Mouse (Mus musculus) limb, embryonic 10.5 days (tissue): ENCODE measurements around the gene Olfml2a. TPM values are rescaled to one million over a fixed set of nuclear protein-coding genes. Genes with fewer than 3 reads are reported as not detected.
"Not testable (repeated sequence)": the region's sequence is repeated elsewhere in the genome, so short reads cannot be mapped to it uniquely, and the experiment has no call there.

ENCODE experiments used
- DNase-seq: peaks from one replicate; pipeline ENCODE4 v3.0.0-alpha.2; 2017; ENCODE audit warnings: low spot score
- H3K27ac ChIP-seq: fragments of 300-500 bp; sonication (generic); 2 replicates; pipeline ENCODE4 v1.5.1; 2016; ENCODE audit warnings: mild to moderate bottlenecking
- H3K27me3 ChIP-seq: fragments of 300-500 bp; sonication (generic); 2 replicates; pipeline ENCODE4 v1.6.1; 2016; ENCODE audit warnings: low read depth, mild to moderate bottlenecking; ENCODE audit not compliant: poor library complexity, severe bottlenecking
- H3K36me3 ChIP-seq: fragments of 300-500 bp; sonication (generic); 2 replicates; pipeline ENCODE4 v1.6.1; 2016; ENCODE audit warnings: mild to moderate bottlenecking, moderate library complexity
- H3K4me1 ChIP-seq: fragments of 300-500 bp; sonication (generic); 2 replicates; pipeline ENCODE4 v1.6.1; 2016
- H3K4me3 ChIP-seq: fragments of 300-500 bp; sonication (generic); 2 replicates; pipeline ENCODE4 v1.5.1; 2016; ENCODE audit warnings: mild to moderate bottlenecking, moderate library complexity
- H3K9me3 ChIP-seq: fragments of 300-500 bp; sonication (generic); replicated peaks from 2 replicates; pipeline ENCODE4 v1.6.1; 2016; ENCODE audit warnings: mild to moderate bottlenecking
- WGBS: fragments of 180-500 bp; shearing (Covaris S2); methylation state at CpG from one replicate; pipeline ENCODE4 v1.1.7; 2016; 5-methylcytosine and 5-hydroxymethylcytosine counted together
- polyA plus RNA-seq: library from polyadenylated mRNA; unstranded; fragments of >200 nt; fragmentation: Nextera tagmentation; extraction: Ambion mirVana; gene quantifications from 2 replicates; pipeline ENCODE4 v1.2.1, GENCODE M21; 2016

The Olfml2a gene
- polyA plus RNA-seq, 1 experiment from 2014 or later, result 2.7 TPM

GRCm38 (mm10) chr2:39010144-39010543, 78.4 kb downstream of the Olfml2a start:
- 99% methylated on average over 5 of the region's 5 CpGs for WGBS
- peaks cover 45% of the 10 kb centered on the region for H3K36me3 ChIP-seq
- peaks cover 28% of the 10 kb centered on the region for H3K4me1 ChIP-seq
- not testable (repeated sequence) for DNase-seq, H3K27ac ChIP-seq, H3K9me3 ChIP-seq, H3K4me3 ChIP-seq, H3K27me3 ChIP-seq

- Histone ChIP-seq H3K9me3 (no peaks in the 10 kb centered on the region), H3K27ac (no peak overlapping the region), H3K27me3 (no peaks in the 10 kb centered on the region), H3K4me3 (no peak overlapping the region), H3K4me1 (peaks cover 20% of the 10 kb centered on the region), H3K36me3 (peaks cover 57% of the 10 kb centered on the region)
- no peak for DNase-seq
Measured at GRCm38 (mm10) chr2:39011264-39011663, 79.5 kb downstream of the Olfml2a start.

GRCm38 (mm10) chr2:39011971-39012370, 80.2 kb downstream of the Olfml2a start:
- 93% methylated on average over 3 of the region's 3 CpGs for WGBS
- Histone ChIP-seq H3K4me3 (no peak overlapping the region), H3K27me3 (no peaks in the 10 kb centered on the region), H3K27ac (no peak overlapping the region), H3K4me1 (peaks cover 17% of the 10 kb centered on the region), H3K36me3 (peaks cover 64% of the 10 kb centered on the region), H3K9me3 (no peaks in the 10 kb centered on the region)
- DNase-seq, result no peak

GRCm38 (mm10) chr2:39012768-39013279, 81.0 kb downstream of the Olfml2a start:
- Histone ChIP-seq H3K9me3 (no peaks in the 10 kb centered on the region), H3K27me3 (no peaks in the 10 kb centered on the region), H3K4me1 (peaks cover 14% of the 10 kb centered on the region), H3K4me3 (no peak overlapping the region), H3K27ac (no peak overlapping the region), H3K36me3 (peaks cover 72% of the 10 kb centered on the region)
- no peak for DNase-seq
- 92% methylated on average over 7 of the region's 7 CpGs for WGBS

Other genes starting within 250 kb of the Olfml2a start
- gene Nr5a1, start 217.4 kb upstream of the Olfml2a start, polyA plus RNA-seq, result not detected in 2 replicates
- 1.9 and 4.8 TPM in 2 replicates for gene Nr6a1, start 4.3 kb upstream of the Olfml2a start, polyA plus RNA-seq
- 1.3 and 1.6 TPM in 2 replicates for gene Wdr38, start 65.5 kb downstream of the Olfml2a start, polyA plus RNA-seq
- gene Arpc5l, start 73.4 kb downstream of the Olfml2a start, polyA plus RNA-seq, result 116 and 129 TPM in 2 replicates
- 939 and 1,103 TPM in 2 replicates for gene Rpl35, start 73.6 kb downstream of the Olfml2a start, polyA plus RNA-seq
- gene Golga1, start 133.6 kb downstream of the Olfml2a start, polyA plus RNA-seq, result 21.0 and 22.0 TPM in 2 replicates